Mouse (Mus musculus) spleen, adult 10 weeks (tissue): ENCODE measurements around the gene Olfr183. TPM values are rescaled to one million over a fixed set of nuclear protein-coding genes. Genes with fewer than 3 reads are reported as not detected.

Source experiments
- polyA plus RNA-seq: library from polyadenylated mRNA; stranded (reverse); fragments of 350-450 nt; fragmentation: Illumina TruSeq; extraction: RNeasy Lipid Tissue Mini Kit (QIAGEN cat#74804); gene quantifications from one replicate; pipeline ENCODE4 v1.2.3, GENCODE M21; 2015; ENCODE audit warnings: low replicate concordance; ENCODE audit not compliant: insufficient read depth

Olfr183 gene
- polyA plus RNA-seq = not detected

DNA sequence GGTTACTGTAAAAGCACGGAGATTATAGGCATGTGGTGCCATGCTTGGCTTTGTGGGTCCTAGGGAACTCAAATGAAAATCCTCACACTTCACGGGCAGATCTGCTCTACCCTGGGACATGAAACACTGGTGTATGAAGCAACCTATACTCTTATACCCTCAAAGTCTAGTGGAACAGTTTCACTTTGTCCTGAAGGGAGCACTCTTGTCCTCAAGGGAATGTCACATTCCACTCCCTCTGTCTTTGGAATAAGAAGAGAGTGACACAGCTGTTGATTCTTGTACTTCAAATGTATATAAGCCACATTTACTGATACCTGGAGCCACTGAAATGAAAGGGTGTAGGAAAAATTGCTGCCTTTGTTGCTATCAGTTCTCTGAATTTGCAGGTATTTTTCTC, at the start of gene Olfr183:
Gene Olfr183, plus strand, starts transcription at position 301 of the 400 bp plus-strand sequence.

DNA sequence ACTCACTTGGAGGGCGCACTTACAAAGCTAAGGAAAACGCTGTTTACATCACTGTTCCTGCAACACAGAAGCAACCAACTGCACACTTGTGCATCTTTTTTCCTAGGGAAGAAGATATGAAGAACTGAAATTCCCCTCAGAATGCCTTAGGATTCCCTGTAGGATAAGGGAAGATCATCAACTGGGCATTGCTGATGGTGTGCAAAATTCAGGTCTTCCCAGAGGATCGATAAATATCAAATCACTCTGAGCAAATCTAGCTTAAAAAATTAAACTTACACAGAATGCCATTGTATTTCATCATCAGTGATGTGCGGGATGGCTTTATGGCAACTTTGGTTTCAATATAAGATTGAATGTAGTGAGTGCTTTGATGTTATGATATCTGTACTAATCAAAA, 35.0 kb downstream of the Olfr183 start, which contains the start of gene Olfr186:
Gene Olfr186, minus strand, starts transcription at position 101 of the 400 bp plus-strand sequence.

DNA sequence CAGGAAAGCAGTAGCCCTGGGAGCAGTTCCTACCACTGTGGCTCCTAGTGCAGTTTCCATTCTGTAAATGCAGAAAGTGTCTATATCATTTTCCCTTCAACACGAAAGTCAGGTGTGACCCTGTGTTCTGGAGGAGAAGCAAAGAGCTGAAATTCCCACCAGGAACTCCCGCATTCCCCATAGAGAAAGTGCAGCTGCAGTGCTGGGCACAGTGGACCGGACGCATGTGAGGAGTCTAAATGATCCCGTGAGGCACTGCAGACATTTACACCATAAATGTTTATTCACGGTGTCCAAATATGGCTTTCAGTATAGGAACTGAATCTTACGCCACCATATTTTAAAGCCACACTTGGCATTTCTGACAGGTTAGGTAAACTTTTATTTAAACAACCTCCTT, 44.6 kb downstream of the Olfr183 start, which contains the start of gene Olfr187:
Gene Olfr187, minus strand, starts transcription at position 58 of the 400 bp plus-strand sequence.

Other genes with a start within 250 kb of the Olfr183 start
- gene Olfr172, start 232.2 kb upstream of the Olfr183 start, polyA plus RNA-seq = not detected
- not detected for gene Olfr173, start 195.1 kb upstream of the Olfr183 start, polyA plus RNA-seq
- gene Olfr175-ps1, start 168.6 kb upstream of the Olfr183 start, polyA plus RNA-seq = not detected
- gene Olfr177, start 120.6 kb upstream of the Olfr183 start, polyA plus RNA-seq = not detected
- not detected for gene Olfr178, start 103.3 kb upstream of the Olfr183 start, polyA plus RNA-seq
- not detected for gene Olfr181, start 66.6 kb upstream of the Olfr183 start, polyA plus RNA-seq
- not detected for gene Olfr180, start 66.0 kb upstream of the Olfr183 start, polyA plus RNA-seq
- not detected for gene Olfr186, start 34.9 kb downstream of the Olfr183 start, polyA plus RNA-seq
- not detected for gene Olfr187, start 44.4 kb downstream of the Olfr183 start, polyA plus RNA-seq
- gene Olfr190, start 82.6 kb downstream of the Olfr183 start, polyA plus RNA-seq = not detected
- gene Olfr191, start 94.5 kb downstream of the Olfr183 start, polyA plus RNA-seq = not detected
- not detected for gene Olfr193, start 116.5 kb downstream of the Olfr183 start, polyA plus RNA-seq
- not detected for gene Olfr194, start 125.7 kb downstream of the Olfr183 start, polyA plus RNA-seq
- not detected for gene Olfr195, start 151.7 kb downstream of the Olfr183 start, polyA plus RNA-seq
- not detected for gene Olfr196, start 175.1 kb downstream of the Olfr183 start, polyA plus RNA-seq
- gene Olfr198, start 208.2 kb downstream of the Olfr183 start, polyA plus RNA-seq = not detected
- gene Olfr199, start 224.4 kb downstream of the Olfr183 start, polyA plus RNA-seq = not detected